Comparison of ENCODE assay signal across 9 mouse cellular contexts in genomic region chr1:55736054-55736740, GRCm38 (mm10).
DNase-seq lines count a peak whose midpoint lies in the region; ATAC-seq and TF ChIP-seq lines count a peak whose summit lies in the region.
"Had no signal": no experiment of that assay in that cellular context is flagged by ENCODE, and none has a peak within 500 bp of the region (broad histone marks: within the 10 kb centered on the region; RNA-seq: fewer than 3 reads in every experiment).

No protein-coding gene starts in this region.

- no peak overlapping the region for H3K9ac ChIP-seq in embryonic facial prominence, embryonic 14.5 days (ENCODE audit: low read depth, low read length)
- no peak overlapping the region for H3K9ac ChIP-seq in heart, embryonic 16.5 days (ENCODE audit: low read length)
- no peak overlapping the region for H3K9ac ChIP-seq in liver, postnatal 0 days (replicated peaks)
- H3K9ac ChIP-seq in neural tube, embryonic 15.5 days (replicated peaks): no peak overlapping the region
- H3K9ac ChIP-seq: embryonic facial prominence, embryonic 12.5 days had no signal

- no peak overlapping the region for H3ac ChIP-seq in C2C12 (ENCODE audit: control insufficient read depth, insufficient read length, low read depth)

- ATAC-seq in embryonic facial prominence, embryonic 14.5 days (ENCODE audit: low read depth): peak; percentile 65; the same call in 1 of the 2 replicates
- peak; percentile 60; the same call in 1 of the 2 replicates for ATAC-seq in heart, embryonic 16.5 days (replicated peaks; ENCODE audit: extremely low read depth, insufficient read depth, low FRiP score)
- peak; percentile 69 for ATAC-seq in liver, postnatal 0 days
- peak; percentile 70; the same call in 1 of the 2 replicates for ATAC-seq in neural tube, embryonic 15.5 days (ENCODE audit: low FRiP score)

- no peak for TF ChIP-seq EP300 in liver, postnatal 0 days (IDR thresholded peaks at IDR 0.05; ENCODE audit: low read depth)

- TF ChIP-seq CTCF in C2C12 (IDR thresholded peaks at IDR 0.05; ENCODE audit: control insufficient read depth, insufficient read depth, insufficient read length): peak; percentile 59
- TF ChIP-seq CTCF in liver, postnatal 0 days (IDR thresholded peaks at IDR 0.05; ENCODE audit: low read depth): peak; percentile 84
- TF ChIP-seq CTCF in thymus, adult 2 months (IDR thresholded peaks at IDR 0.05; ENCODE audit: borderline replicate concordance, control insufficient read depth, extremely low read depth, insufficient read depth, low read length, poor library complexity): no peak

- H3K79me2 ChIP-seq in C2C12 (ENCODE audit: control insufficient read depth, insufficient read depth): no peaks in the 10 kb centered on the region

- H3K36me3 ChIP-seq in C2C12 (ENCODE audit: control insufficient read depth, insufficient read depth): no peaks in the 10 kb centered on the region
- H3K36me3 ChIP-seq in embryonic facial prominence, embryonic 14.5 days (ENCODE audit: control insufficient read depth, insufficient read depth, low read length): no peaks in the 10 kb centered on the region
- no peaks in the 10 kb centered on the region for H3K36me3 ChIP-seq in heart, embryonic 16.5 days (ENCODE audit: control insufficient read depth, insufficient read depth)
- H3K36me3 ChIP-seq in liver, postnatal 0 days (replicated peaks; ENCODE audit: insufficient read depth, low read length): no peaks in the 10 kb centered on the region
- H3K36me3 ChIP-seq in neural tube, embryonic 15.5 days: no peaks in the 10 kb centered on the region
- no peaks in the 10 kb centered on the region for H3K36me3 ChIP-seq in thymus, adult 2 months (ENCODE audit: control insufficient read depth, insufficient read depth, low read length)
- H3K36me3 ChIP-seq: embryonic facial prominence, embryonic 12.5 days had no signal

- H3K27ac ChIP-seq in embryonic facial prominence, embryonic 14.5 days (replicated peaks; ENCODE audit: low read depth, low read length): no peak overlapping the region
- no peak overlapping the region for H3K27ac ChIP-seq in heart, embryonic 16.5 days (ENCODE audit: low read length)
- no peak overlapping the region for H3K27ac ChIP-seq in liver, postnatal 0 days (ENCODE audit: low read depth)
- no peak overlapping the region for H3K27ac ChIP-seq in neural tube, embryonic 15.5 days (replicated peaks)
- H3K27ac ChIP-seq in thymus, adult 2 months (ENCODE audit: control insufficient read depth, insufficient read depth, low read length): no peak overlapping the region
- H3K27ac ChIP-seq: embryonic facial prominence, embryonic 12.5 days had no signal

- 86% methylated on average over 14 of the region's 14 CpGs for WGBS in embryonic facial prominence, embryonic 14.5 days
- 84% methylated on average over 14 of the region's 14 CpGs for WGBS in heart, embryonic 16.5 days
- 83% methylated on average over 14 of the region's 14 CpGs for WGBS in liver, postnatal 0 days (ENCODE audit: insufficient replicate concordance)
- WGBS in neural tube, embryonic 15.5 days: 85% methylated on average over 14 of the region's 14 CpGs
- 89% methylated on average over 14 of the region's 14 CpGs for WGBS in thymus, adult 2 months

- no peak overlapping the region for H3K4me2 ChIP-seq in embryonic facial prominence, embryonic 14.5 days (ENCODE audit: low read depth, low read length)
- H3K4me2 ChIP-seq in heart, embryonic 16.5 days (ENCODE audit: low read depth, low read length): no peak overlapping the region
- no peak overlapping the region for H3K4me2 ChIP-seq in liver, postnatal 0 days (ENCODE audit: low read depth, low read length)
- H3K4me2 ChIP-seq in neural tube, embryonic 15.5 days: no peak overlapping the region
- H3K4me2 ChIP-seq: embryonic facial prominence, embryonic 12.5 days had no signal

- H3K4me3 ChIP-seq in C2C12 (ENCODE audit: insufficient read depth, poor library complexity, severe bottlenecking): no peak overlapping the region
- H3K4me3 ChIP-seq in embryonic facial prominence, embryonic 14.5 days (ENCODE audit: low read depth, low read length): no peak overlapping the region
- no peak overlapping the region for H3K4me3 ChIP-seq in heart, embryonic 16.5 days (ENCODE audit: low read length)
- no peak overlapping the region for H3K4me3 ChIP-seq in liver, postnatal 0 days (ENCODE audit: low read depth, low read length)
- no peak overlapping the region for H3K4me3 ChIP-seq in neural tube, embryonic 15.5 days (replicated peaks)
- no peak overlapping the region for H3K4me3 ChIP-seq in thymus, adult 2 months (ENCODE audit: control insufficient read depth, insufficient read depth, low read length)
- H3K4me3 ChIP-seq: embryonic facial prominence, embryonic 12.5 days had no signal

- H3K9me3 ChIP-seq in embryonic facial prominence, embryonic 14.5 days (ENCODE audit: control insufficient read depth, low read length): no peaks in the 10 kb centered on the region
- H3K9me3 ChIP-seq in heart, embryonic 16.5 days (replicated peaks; ENCODE audit: control insufficient read depth, low read length): no peaks in the 10 kb centered on the region
- H3K9me3 ChIP-seq in liver, postnatal 0 days (ENCODE audit: low read length): no peaks in the 10 kb centered on the region
- H3K9me3 ChIP-seq in neural tube, embryonic 15.5 days (replicated peaks): no peaks in the 10 kb centered on the region
- H3K9me3 ChIP-seq: embryonic facial prominence, embryonic 12.5 days had no signal

- no peaks in the 10 kb centered on the region for H3K4me1 ChIP-seq in embryonic facial prominence, embryonic 14.5 days (ENCODE audit: control insufficient read depth, insufficient read depth, low read length)
- H3K4me1 ChIP-seq in heart, embryonic 16.5 days (ENCODE audit: control insufficient read depth, insufficient read depth, low read length): no peaks in the 10 kb centered on the region
- no peaks in the 10 kb centered on the region for H3K4me1 ChIP-seq in liver, postnatal 0 days (ENCODE audit: insufficient read depth)
- no peaks in the 10 kb centered on the region for H3K4me1 ChIP-seq in neural tube, embryonic 15.5 days
- no peaks in the 10 kb centered on the region for H3K4me1 ChIP-seq in thymus, adult 2 months (replicated peaks; ENCODE audit: control insufficient read depth, insufficient read depth, low read length)
- H3K4me1 ChIP-seq: embryonic facial prominence, embryonic 12.5 days had no signal

- no peak for TF ChIP-seq POLR2A in thymus, adult 2 months (IDR thresholded peaks at IDR 0.05; ENCODE audit: control insufficient read depth, extremely low read depth, insufficient read depth, low read length, poor library complexity)

- peak; percentile 77 to 80 for DNase-seq in adrenal gland, postnatal 4 days (ENCODE audit: low spot score in 2 of 2)
- DNase-seq in embryonic facial prominence, embryonic 14.5 days (ENCODE audit: low spot score): peak; percentile 79
- DNase-seq in kidney, postnatal 10 days: peak; percentile 93
- DNase-seq in liver, postnatal 0 days: peak; percentile 81
- DNase-seq in thymus, adult 2 months: peak; percentile 74

- no peaks in the 10 kb centered on the region for H3K27me3 ChIP-seq in C2C12 (ENCODE audit: control insufficient read depth, insufficient read depth, insufficient read length)
- no peaks in the 10 kb centered on the region for H3K27me3 ChIP-seq in embryonic facial prominence, embryonic 14.5 days (replicated peaks; ENCODE audit: control insufficient read depth, insufficient read depth, low read length)
- H3K27me3 ChIP-seq in heart, embryonic 16.5 days (ENCODE audit: control insufficient read depth, insufficient read depth, low read length): peaks cover 11% of the 10 kb centered on the region
- H3K27me3 ChIP-seq in liver, postnatal 0 days (ENCODE audit: insufficient read depth, low read length): no peaks in the 10 kb centered on the region
- no peaks in the 10 kb centered on the region for H3K27me3 ChIP-seq in neural tube, embryonic 15.5 days (replicated peaks)
- H3K27me3 ChIP-seq in thymus, adult 2 months (ENCODE audit: control insufficient read depth, insufficient read depth, low read length): no peaks in the 10 kb centered on the region

- H3K79me3 ChIP-seq in C2C12 (ENCODE audit: low read depth): no peaks in the 10 kb centered on the region

TF ChIP-seq in C2C12, 6 proteins besides CTCF, POLR2A, EP300 and RAD21:
- no peak for TF ChIP-seq MAX (IDR thresholded peaks at IDR 0.05)
- no peak for TF ChIP-seq USF1 (IDR thresholded peaks at IDR 0.05; ENCODE audit: low read depth)
- TF ChIP-seq CEBPB (IDR thresholded peaks at IDR 0.05; ENCODE audit: low read depth): no peak
- no peak for TF ChIP-seq MYOG (IDR thresholded peaks at IDR 0.05; ENCODE audit: control insufficient read depth, extremely low read depth, insufficient read length)
- no peak for TF ChIP-seq MYOD1 (IDR thresholded peaks at IDR 0.05; ENCODE audit: control insufficient read depth, insufficient read length, low read depth)
- TF ChIP-seq FOSL1 (IDR thresholded peaks at IDR 0.05; ENCODE audit: insufficient read depth, low read length, poor library complexity, severe bottlenecking): no peak
